In genomic region chr14:121960531-121960930, GRCm38 (mm10) we compare ENCODE assay signal across 17 mouse cellular contexts. TPM values are rescaled to one million over a fixed set of nuclear protein-coding genes. Genes with fewer than 3 reads are reported as not detected.
"Had no signal": no experiment of that assay in that cellular context is flagged by ENCODE, and none has a peak within 500 bp of the region (broad histone marks: within the 10 kb centered on the region; RNA-seq: fewer than 3 reads in every experiment).

No protein-coding gene starts in this region.

- H3K9me3 ChIP-seq: limb, embryonic 10.5 days; liver, embryonic 12.5 days; midbrain, embryonic 13.5 days; stomach, embryonic 15.5 days had no signal

- ATAC-seq: liver, embryonic 12.5 days had no signal

- H3K27ac ChIP-seq: left cerebral cortex, adult 2 months; limb, embryonic 10.5 days; liver, embryonic 12.5 days; midbrain, embryonic 13.5 days; stomach, embryonic 15.5 days had no signal

- H3K9ac ChIP-seq: liver, embryonic 12.5 days; lung, embryonic 14.5 days; midbrain, embryonic 13.5 days; stomach, embryonic 15.5 days had no signal

- H3K36me3 ChIP-seq: limb, embryonic 10.5 days; midbrain, embryonic 13.5 days; stomach, embryonic 15.5 days had no signal

- H3K4me2 ChIP-seq: lung, embryonic 14.5 days; midbrain, embryonic 13.5 days; stomach, embryonic 15.5 days had no signal

- H3K4me1 ChIP-seq: midbrain, embryonic 13.5 days had no signal

- H3K4me3 ChIP-seq: left cerebral cortex, adult 2 months; limb, embryonic 10.5 days; liver, embryonic 12.5 days; midbrain, embryonic 13.5 days; stomach, embryonic 15.5 days had no signal

- H3K27me3 ChIP-seq: liver, embryonic 12.5 days; midbrain, embryonic 13.5 days; stomach, embryonic 15.5 days had no signal

- DNase-seq: kidney, adult 8-10 months; kidney, postnatal 25 days; lung, embryonic 14.5 days; lung, postnatal 10 days; right cerebral cortex, postnatal 14 days; thymus, adult 2 months; thymus, postnatal 25 days had no signal

RNA-seq across cellular contexts. Expression of gene Gpr18, which starts 45.0 kb away (rescaled TPM):
- total RNA-seq: layer of hippocampus, postnatal 25 days; left cerebral cortex, adult 2 months; left cerebral cortex, postnatal 14 days; midbrain, postnatal 0 days had no signal
- polyA plus RNA-seq: kidney, embryonic 16.5 days; limb, embryonic 14.5 days; liver, embryonic 12.5 days had no signal
